Mouse (Mus musculus) G1E (cell line): ENCODE data around the gene Nme7.

Source experiments
- CTCF ChIP-seq: IDR thresholded peaks from 2 replicates; pipeline ENCODE4 v1.5.1; 2012; ENCODE audit warnings: low read depth, low read length, inconsistent platforms, mixed read lengths
- GATA1 ChIP-seq: IDR thresholded peaks from 2 replicates; pipeline ENCODE4 v1.6.1; 2012; ENCODE audit warnings: borderline replicate concordance, low read length, inconsistent platforms, mixed read lengths

- TF ChIP-seq CTCF, result no peak
- TF ChIP-seq GATA1, result no peak
Measured at GRCm38 (mm10) chr1:164327764-164328163, 23.8 kb downstream of the Nme7 start.
